Mouse (Mus musculus) kidney, adult 2 months (tissue): Measurements from ENCODE around the gene Hat1.

Source experiments
- CTCF ChIP-seq: fragments of 200-500 bp; conservative IDR thresholded peaks from 2 replicates; pipeline ENCODE4 v1.5.1; 2011; ENCODE audit warnings: low read depth, mild to moderate bottlenecking, control low read depth, low read length, moderate library complexity, mixed read lengths; ENCODE audit not compliant: insufficient read depth, insufficient read length
- POLR2A ChIP-seq: fragments of 200-500 bp; IDR thresholded peaks from one replicate; pipeline ENCODE4 v1.6.1; 2011; ENCODE audit warnings: low read depth, low read length, control low read depth

DNA sequence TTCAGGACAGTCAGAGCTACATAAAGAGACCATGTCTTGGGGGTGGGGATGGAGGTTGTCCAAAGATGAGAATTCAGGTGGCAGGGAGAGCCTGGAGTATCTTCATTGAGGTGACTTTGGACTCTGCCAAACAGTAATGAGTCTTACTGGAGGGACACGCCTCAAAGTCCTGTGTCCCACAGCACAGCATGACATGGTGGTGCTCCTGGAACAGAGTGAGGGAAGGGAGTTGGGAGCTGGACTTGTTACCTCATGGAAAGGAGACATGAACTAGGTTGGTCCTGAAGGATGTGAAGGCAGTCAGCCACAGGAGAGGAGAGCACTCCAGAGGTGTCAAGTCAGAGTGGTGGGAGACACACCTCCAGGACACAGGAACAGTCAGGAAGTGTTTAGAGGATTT, 70.9 kb downstream of the Hat1 start:
- TF ChIP-seq POLR2A (no peak), CTCF (no peak)
